Mouse (Mus musculus) ovary, adult 10 weeks (tissue): ENCODE measurements around the gene St6gal1. TPM values are rescaled to one million over a fixed set of nuclear protein-coding genes. Genes with fewer than 3 reads are reported as not detected.

ENCODE experiments used
- polyA plus RNA-seq: library from polyadenylated mRNA; stranded (reverse); fragments of 350-450 nt; fragmentation: Illumina TruSeq; extraction: RNeasy Lipid Tissue Mini Kit (QIAGEN cat#74804); gene quantifications from one replicate; pipeline ENCODE4 v1.2.3, GENCODE M21; 2014

The St6gal1 gene
- polyA plus RNA-seq = 68.7 TPM

DNA sequence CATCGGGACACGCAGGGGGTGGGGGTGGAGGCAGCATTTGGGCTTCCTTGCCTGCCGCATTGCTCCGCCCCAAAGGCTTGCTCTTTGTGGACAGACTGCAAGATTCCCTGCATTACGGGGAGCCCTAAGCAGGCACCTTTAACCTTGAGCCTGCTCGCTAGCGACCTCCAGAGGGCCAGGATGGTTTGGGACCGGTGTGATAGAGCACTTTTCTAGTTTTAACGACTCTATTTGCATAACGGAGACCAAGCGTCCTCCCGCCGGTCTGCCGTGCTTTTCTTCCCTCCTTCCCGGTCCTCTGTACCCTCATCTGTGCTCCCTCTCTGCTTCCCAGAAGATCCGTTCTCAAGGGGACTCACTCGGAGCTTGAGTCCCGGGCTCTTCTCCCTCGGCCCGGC, at the start of gene St6gal1:
Gene St6gal1 (plus strand): TSS at position 70 of the 398 bp plus-strand sequence.

Other genes with a start within 250 kb of the St6gal1 start
- gene Kng2, start 195.3 kb upstream of the St6gal1 start, polyA plus RNA-seq = 1.5 TPM
- not detected for gene Kng1, start 166.9 kb upstream of the St6gal1 start, polyA plus RNA-seq
- 1,842 TPM for gene Eif4a2, start 117.3 kb upstream of the St6gal1 start, polyA plus RNA-seq
- 48.9 TPM for gene Rfc4, start 97.0 kb upstream of the St6gal1 start, polyA plus RNA-seq
- gene Adipoq, start 78.2 kb upstream of the St6gal1 start, polyA plus RNA-seq = 50.8 TPM
- gene Rtp1, start 204.4 kb downstream of the St6gal1 start, polyA plus RNA-seq = not detected